Mouse (Mus musculus) limb, embryonic 10.5 days (tissue): ENCODE measurements around the gene Eif2b4. TPM values are rescaled to one million over a fixed set of nuclear protein-coding genes. Genes with fewer than 3 reads are reported as not detected.
A peak's percentile ranks its signal among the peaks of the same experiment; 100 is the strongest.

Experiments
- DNase-seq: peaks from one replicate; pipeline ENCODE4 v3.0.0-alpha.2; 2017; ENCODE audit warnings: low spot score
- H3K27ac ChIP-seq: fragments of 300-500 bp; sonication (generic); 2 replicates; pipeline ENCODE4 v1.5.1; 2016; ENCODE audit warnings: mild to moderate bottlenecking
- H3K27me3 ChIP-seq: fragments of 300-500 bp; sonication (generic); 2 replicates; pipeline ENCODE4 v1.6.1; 2016; ENCODE audit warnings: low read depth, mild to moderate bottlenecking; ENCODE audit not compliant: poor library complexity, severe bottlenecking
- H3K36me3 ChIP-seq: fragments of 300-500 bp; sonication (generic); 2 replicates; pipeline ENCODE4 v1.6.1; 2016; ENCODE audit warnings: mild to moderate bottlenecking, moderate library complexity
- H3K4me1 ChIP-seq: fragments of 300-500 bp; sonication (generic); 2 replicates; pipeline ENCODE4 v1.6.1; 2016
- H3K4me3 ChIP-seq: fragments of 300-500 bp; sonication (generic); 2 replicates; pipeline ENCODE4 v1.5.1; 2016; ENCODE audit warnings: mild to moderate bottlenecking, moderate library complexity
- H3K9me3 ChIP-seq: fragments of 300-500 bp; sonication (generic); replicated peaks from 2 replicates; pipeline ENCODE4 v1.6.1; 2016; ENCODE audit warnings: mild to moderate bottlenecking
- WGBS: fragments of 180-500 bp; shearing (Covaris S2); methylation state at CpG from one replicate; pipeline ENCODE4 v1.1.7; 2016; 5-methylcytosine and 5-hydroxymethylcytosine counted together
- polyA plus RNA-seq: library from polyadenylated mRNA; unstranded; fragments of >200 nt; fragmentation: Nextera tagmentation; extraction: Ambion mirVana; gene quantifications from 2 replicates; pipeline ENCODE4 v1.2.1, GENCODE M21; 2016

The Eif2b4 gene
- polyA plus RNA-seq, 1 experiment from 2014 or later: 85.7 TPM

- no peaks in the 10 kb centered on the region for H3K27me3 ChIP-seq
- no peak overlapping the region for H3K27ac ChIP-seq
- DNase-seq: no peak
- WGBS: 94% methylated on average over 12 of the region's 12 CpGs
- H3K36me3 ChIP-seq: peaks cover 69% of the 10 kb centered on the region
- H3K4me3 ChIP-seq: no peak overlapping the region
- peaks cover 21% of the 10 kb centered on the region for H3K4me1 ChIP-seq
- peaks cover 4% of the 10 kb centered on the region; the same call in 1 of the 2 replicates for H3K9me3 ChIP-seq
Measured at GRCm38 (mm10) chr5:31197072-31197471, 3.8 kb upstream of the Eif2b4 start.

- DNase-seq: no peak
- H3K27ac ChIP-seq: no peak overlapping the region
- H3K27me3 ChIP-seq: no peaks in the 10 kb centered on the region
- H3K4me1 ChIP-seq: peaks cover 29% of the 10 kb centered on the region
- peaks cover 72% of the 10 kb centered on the region for H3K36me3 ChIP-seq
- H3K9me3 ChIP-seq: peaks cover 4% of the 10 kb centered on the region; the same call in 1 of the 2 replicates
- H3K4me3 ChIP-seq: no peak overlapping the region
- 93% methylated on average over 10 of the region's 10 CpGs for WGBS
Measured at GRCm38 (mm10) chr5:31196207-31196606, 3.0 kb upstream of the Eif2b4 start.

GRCm38 (mm10) chr5:31195671-31196070 lies 2.4 kb upstream of the Eif2b4 start:
- peaks cover 76% of the 10 kb centered on the region for H3K36me3 ChIP-seq
- no peak for DNase-seq
- H3K27me3 ChIP-seq: no peaks in the 10 kb centered on the region
- H3K9me3 ChIP-seq: peaks cover 4% of the 10 kb centered on the region; the same call in 1 of the 2 replicates
- peaks cover 27% of the 10 kb centered on the region for H3K4me1 ChIP-seq
- 0 out of 2 replicates have a peak overlapping the region, but pooled peaks have one; percentile 13 for H3K4me3 ChIP-seq
- 96% methylated on average over 4 of the region's 4 CpGs for WGBS
- H3K27ac ChIP-seq: no peak overlapping the region

GRCm38 (mm10) chr5:31194486-31195485 lies 1.6 kb upstream of the Eif2b4 start:
- DNase-seq: no peak
- Histone ChIP-seq H3K36me3 (peaks cover 76% of the 10 kb centered on the region), H3K4me3 (peak overlapping the region; percentile 89), H3K27ac (no peak overlapping the region), H3K9me3 (no peaks in the 10 kb centered on the region), H3K27me3 (no peaks in the 10 kb centered on the region), H3K4me1 (peaks cover 22% of the 10 kb centered on the region)
- 93% methylated on average over 16 of the region's 16 CpGs for WGBS

- no peak for DNase-seq
- no peaks in the 10 kb centered on the region for H3K9me3 ChIP-seq
- peaks cover 20% of the 10 kb centered on the region for H3K4me1 ChIP-seq
- H3K4me3 ChIP-seq: peak overlapping the region; percentile 89
- 15% methylated on average over 25 of the region's 25 CpGs for WGBS
- peak overlapping the region; percentile 91 for H3K27ac ChIP-seq
- H3K36me3 ChIP-seq: peaks cover 74% of the 10 kb centered on the region
- H3K27me3 ChIP-seq: no peaks in the 10 kb centered on the region
Measured at GRCm38 (mm10) chr5:31193631-31194281, 526 bp upstream of the Eif2b4 start.

- WGBS: 17% methylated on average over 42 of the region's 42 CpGs
- Histone ChIP-seq H3K9me3 (no peaks in the 10 kb centered on the region), H3K4me1 (peaks cover 20% of the 10 kb centered on the region), H3K27ac (peak overlapping the region; percentile 91), H3K36me3 (peaks cover 74% of the 10 kb centered on the region), H3K4me3 (peak overlapping the region; percentile 89), H3K27me3 (no peaks in the 10 kb centered on the region)
- no peak for DNase-seq
Measured at GRCm38 (mm10) chr5:31192045-31192938, 938 bp downstream of the Eif2b4 start.

- Histone ChIP-seq H3K9me3 (no peaks in the 10 kb centered on the region), H3K36me3 (peaks cover 60% of the 10 kb centered on the region), H3K27me3 (no peaks in the 10 kb centered on the region), H3K4me3 (no peak overlapping the region), H3K4me1 (peaks cover 20% of the 10 kb centered on the region), H3K27ac (no peak overlapping the region)
- 93% methylated on average over 9 of the region's 9 CpGs for WGBS
- no peak for DNase-seq
Measured at GRCm38 (mm10) chr5:31190201-31190600, 3.0 kb downstream of the Eif2b4 start.

GRCm38 (mm10) chr5:31188223-31188840 lies 4.9 kb downstream of the Eif2b4 start:
- Histone ChIP-seq H3K36me3 (peaks cover 48% of the 10 kb centered on the region), H3K27ac (no peak overlapping the region), H3K27me3 (no peaks in the 10 kb centered on the region), H3K4me1 (peaks cover 12% of the 10 kb centered on the region), H3K9me3 (no peaks in the 10 kb centered on the region), H3K4me3 (no peak overlapping the region)
- WGBS: 82% methylated on average over 4 of the region's 4 CpGs
- no peak for DNase-seq

- no peak overlapping the region for H3K27ac ChIP-seq
- WGBS: 62% methylated on average over 4 of the region's 4 CpGs
- no peaks in the 10 kb centered on the region for H3K27me3 ChIP-seq
- peaks cover 20% of the 10 kb centered on the region for H3K36me3 ChIP-seq
- H3K4me3 ChIP-seq: no peak overlapping the region
- peaks cover 7% of the 10 kb centered on the region for H3K4me1 ChIP-seq
- no peak for DNase-seq
- no peaks in the 10 kb centered on the region for H3K9me3 ChIP-seq
Measured at GRCm38 (mm10) chr5:31183678-31184077, 9.6 kb downstream of the Eif2b4 start.

- WGBS: 92% methylated on average over 9 of the region's 9 CpGs
- no peak overlapping the region for H3K27ac ChIP-seq
- peak overlapping the region; percentile 92; the same call in 1 of the 2 replicates for H3K4me3 ChIP-seq
- H3K27me3 ChIP-seq: no peaks in the 10 kb centered on the region
- H3K36me3 ChIP-seq: peaks cover 19% of the 10 kb centered on the region
- peaks cover 9% of the 10 kb centered on the region for H3K4me1 ChIP-seq
- H3K9me3 ChIP-seq: no peaks in the 10 kb centered on the region
- no peak for DNase-seq
Measured at GRCm38 (mm10) chr5:31181183-31181770, 12.0 kb downstream of the Eif2b4 start.

GRCm38 (mm10) chr5:31179766-31180630 lies 13.2 kb downstream of the Eif2b4 start, which contains the start of the genes Gm29609 and Gtf3c2:
TSS of gene Gm29609 (minus strand) at chr5:31179911.
TSS of gene Gtf3c2 (minus strand) at chr5:31180144.
- under 1% methylated on average over 59 of the region's 59 CpGs for whole genome bisulfite sequencing
- peak; percentile 93 for DNase-seq
- Histone ChIP-seq H3K27ac (peak within 1 kb of the TSS; percentile 92), H3K27me3 (no peaks in the 10 kb centered on the region), H3K4me3 (peak within 1 kb of the TSS; percentile 92), H3K36me3 (peaks cover 27% of the 10 kb centered on the region), H3K4me1 (peaks cover 9% of the 10 kb centered on the region), H3K9me3 (no peaks in the 10 kb centered on the region)
